Mouse (Mus musculus) layer of hippocampus, adult 9-10 months (tissue): ENCODE measurements around the gene Bcl2l15.
"Not testable (repeated sequence)": the region's sequence is repeated elsewhere in the genome, so short reads cannot be mapped to it uniquely, and the experiment has no call there.

Experiments
- DNase-seq: peaks from one replicate; pipeline ENCODE4 v3.0.0; 2022; ENCODE audit warnings: low spot score

The Bcl2l15 gene

DNA sequence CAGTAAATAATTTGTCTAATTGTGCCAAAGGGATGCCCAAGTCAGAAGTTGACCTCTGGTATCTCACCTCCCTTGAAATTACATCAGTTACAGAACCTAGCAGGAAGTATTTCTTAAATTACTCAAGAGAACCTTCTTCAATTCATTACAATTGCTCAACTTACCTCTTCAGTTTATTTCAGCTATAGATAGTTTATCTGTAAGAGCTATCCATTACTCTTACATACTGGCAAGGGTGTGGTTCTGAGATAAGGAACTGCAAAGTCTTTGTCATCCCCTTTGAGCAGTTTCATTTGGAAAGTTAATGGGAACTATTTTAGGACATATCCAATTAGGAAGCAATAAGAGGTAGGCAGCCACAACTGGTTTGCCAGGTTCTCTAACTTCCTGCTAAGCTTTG lies at the start of gene Bcl2l15:
TSS of gene Bcl2l15 (plus strand) at position 176 of the 400 bp plus-strand sequence.
- no peak for DNase-seq

DNA sequence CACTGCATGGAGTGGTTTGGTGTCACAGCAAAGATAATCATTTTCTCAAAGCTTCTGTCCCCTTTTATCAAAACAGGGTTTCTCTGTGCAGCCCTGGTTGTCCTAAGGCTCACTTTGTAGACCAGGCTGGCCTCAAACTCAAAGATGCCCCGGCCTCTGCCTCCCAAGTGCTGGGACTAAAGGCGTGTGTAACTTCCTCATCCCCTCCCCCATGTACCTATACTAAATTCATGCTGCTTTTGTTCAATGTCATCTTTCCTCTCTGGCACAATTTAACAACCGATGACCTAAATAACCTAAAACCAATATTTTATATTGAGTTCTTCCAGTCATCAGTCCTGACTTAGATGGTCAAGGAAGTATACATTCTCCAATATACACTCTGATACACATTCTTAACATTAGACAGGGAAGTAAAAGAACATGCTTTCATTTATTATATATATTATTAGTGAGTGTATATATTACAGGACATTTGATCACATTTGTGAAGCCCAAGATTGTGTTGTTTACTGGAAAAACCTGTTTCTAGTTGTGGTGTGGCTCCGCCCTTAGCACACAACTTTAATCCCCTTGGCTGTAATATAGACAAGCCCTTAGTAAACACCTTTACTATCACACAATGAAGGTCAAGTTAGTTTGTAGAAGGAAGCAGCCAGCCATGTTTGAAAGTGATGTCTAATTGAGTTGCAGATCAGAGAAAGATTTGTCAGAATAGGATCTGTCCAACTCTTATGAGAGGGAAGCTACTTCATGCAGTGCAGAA lies 49.4 kb upstream of the Bcl2l15 start:
- no peak for DNase-seq

DNA sequence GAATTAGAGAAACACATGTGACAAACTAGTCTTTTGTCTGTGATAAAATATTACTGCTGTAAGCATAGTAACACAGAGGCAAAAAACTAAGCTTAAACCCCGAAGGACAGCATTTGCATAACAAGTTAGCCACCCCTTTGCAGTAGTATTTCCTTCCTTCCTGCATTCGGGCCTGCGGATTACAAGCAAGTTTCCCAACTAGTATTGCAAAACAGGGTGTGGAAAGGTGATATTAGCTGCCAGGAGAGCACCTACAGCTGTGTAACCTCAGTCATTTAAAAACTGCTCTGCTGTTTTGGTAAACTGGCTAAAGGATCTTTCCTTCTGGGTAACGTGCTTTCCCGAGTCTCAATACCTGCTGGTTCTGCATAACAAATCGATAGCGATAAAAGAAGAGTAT lies 45.2 kb upstream of the Bcl2l15 start:
- no peak for DNase-seq

DNA sequence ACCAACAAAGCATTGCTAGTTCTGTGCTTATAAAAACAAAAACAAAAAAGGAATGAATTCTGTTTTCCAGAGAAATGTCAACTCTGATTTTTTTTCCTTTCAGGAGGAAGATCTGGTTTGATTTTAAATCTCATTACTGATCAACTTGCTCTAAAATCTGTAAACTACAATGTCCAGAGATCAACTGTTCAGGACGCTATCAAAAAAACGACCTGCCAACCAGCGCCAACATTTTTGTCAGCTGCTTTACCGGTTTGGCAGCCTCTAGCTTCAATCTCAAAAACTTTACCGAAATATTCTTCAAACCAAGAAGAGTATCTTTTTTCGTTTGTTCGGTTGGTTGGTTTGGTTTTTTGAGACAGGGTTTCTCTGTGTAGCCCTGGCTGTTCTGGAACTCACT lies 43.3 kb upstream of the Bcl2l15 start:
- no peak for DNase-seq

DNA sequence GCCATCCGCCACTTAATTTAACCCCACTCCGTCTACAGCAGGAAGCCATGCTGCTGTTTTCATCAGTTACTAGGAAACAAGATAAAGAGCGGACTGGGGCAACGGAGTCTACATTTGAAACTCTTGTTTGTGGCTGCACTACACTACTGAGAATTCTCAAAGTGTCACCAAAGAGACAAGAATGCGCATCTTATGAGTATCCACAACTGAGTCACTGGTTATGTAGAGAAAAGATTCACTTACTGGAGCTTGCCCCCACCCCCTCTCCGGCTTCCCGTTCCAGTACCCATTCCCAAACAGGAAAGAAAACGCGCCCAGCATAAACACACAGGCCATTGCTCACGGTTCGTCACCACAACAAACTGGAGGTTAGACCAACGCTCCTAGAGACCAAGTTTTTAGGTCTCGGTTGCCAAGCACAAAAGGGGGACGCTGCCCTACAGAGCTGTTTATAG lies 42.5 kb upstream of the Bcl2l15 start:
- no peak for DNase-seq

DNA sequence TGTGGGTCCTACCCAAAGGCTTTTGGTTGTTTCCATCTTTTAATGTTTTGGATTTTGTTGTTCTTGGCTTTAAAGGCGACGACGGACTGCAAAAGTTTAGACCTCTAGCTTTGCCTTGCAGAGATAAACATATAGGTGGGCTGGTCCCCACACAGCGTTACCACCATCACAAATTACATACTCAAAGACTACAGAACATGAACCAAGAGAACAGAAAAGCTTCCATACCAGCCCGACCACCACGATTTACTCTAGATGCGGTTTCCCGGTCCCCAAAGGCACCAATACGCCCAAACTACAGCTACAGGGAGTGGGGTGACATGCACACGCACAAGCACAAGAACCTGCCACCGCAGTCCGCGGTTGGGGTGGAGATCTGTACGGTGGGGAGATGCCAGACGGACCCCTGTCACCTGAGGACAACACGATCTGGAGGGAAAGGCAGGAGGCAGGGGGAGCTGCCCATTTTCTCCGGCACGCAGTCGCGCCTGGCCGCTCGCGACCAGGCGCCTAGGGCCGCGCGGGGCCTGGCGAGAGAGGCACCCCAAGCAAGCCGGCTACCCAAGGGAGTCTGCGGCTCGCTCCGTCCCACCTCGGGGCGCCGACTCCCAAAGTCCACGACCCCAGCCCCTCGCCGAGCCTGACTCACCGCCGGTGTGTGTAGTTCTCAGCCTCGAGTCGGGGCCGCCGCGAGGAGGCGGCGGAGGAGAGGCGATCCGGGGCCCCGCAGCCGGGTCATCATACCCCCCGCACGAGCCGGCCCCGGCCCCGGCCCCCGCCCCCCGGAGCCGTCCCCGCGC lies 41.9 kb upstream of the Bcl2l15 start:
- no peak for DNase-seq

DNA sequence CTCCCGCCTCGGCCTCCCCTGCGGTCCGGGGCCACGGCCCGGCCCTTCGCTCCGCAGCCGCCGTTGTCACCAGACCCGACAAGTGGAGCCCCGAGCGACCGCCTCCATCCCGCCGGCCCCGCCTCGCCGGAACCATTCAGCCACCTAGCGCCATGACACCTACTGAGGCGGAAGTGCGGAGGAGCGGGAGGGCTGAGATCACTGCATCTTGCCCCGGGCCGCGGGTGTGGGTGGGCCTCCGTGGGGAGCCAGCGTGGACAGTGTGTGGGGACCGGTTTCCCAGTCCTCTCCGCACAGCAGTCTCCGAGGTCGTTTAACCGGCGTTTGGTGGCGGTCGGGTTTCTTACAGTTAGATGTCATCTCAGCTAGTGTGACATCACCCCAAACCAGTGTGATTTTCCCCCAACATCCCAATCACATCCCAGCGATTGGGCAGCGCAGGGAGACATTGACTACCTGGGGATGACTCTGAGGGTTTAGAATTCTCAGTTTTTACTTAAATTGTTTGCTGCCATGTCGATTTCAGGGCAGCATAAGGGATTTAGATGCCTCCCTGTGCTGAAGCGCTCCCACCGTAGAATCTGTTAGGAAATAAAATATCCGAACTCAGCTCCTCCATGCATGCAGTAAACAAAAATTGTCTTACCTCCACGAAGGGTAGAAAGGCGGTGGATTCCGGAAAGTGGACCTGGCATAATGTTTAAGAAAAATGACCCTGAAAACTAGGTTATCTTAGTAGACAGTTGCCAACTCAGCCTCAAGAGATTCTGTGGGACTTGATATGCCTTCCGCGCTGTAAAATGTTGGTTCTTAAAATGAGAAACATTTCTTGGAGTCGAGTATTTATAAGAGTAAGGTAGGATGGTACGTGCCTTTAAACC lies 40.9 kb upstream of the Bcl2l15 start, which contains the start of gene Hipk1:
TSS of gene Hipk1 (minus strand) at position 334 of the 881 bp plus-strand sequence.
- DNase-seq = peak; percentile 82

DNA sequence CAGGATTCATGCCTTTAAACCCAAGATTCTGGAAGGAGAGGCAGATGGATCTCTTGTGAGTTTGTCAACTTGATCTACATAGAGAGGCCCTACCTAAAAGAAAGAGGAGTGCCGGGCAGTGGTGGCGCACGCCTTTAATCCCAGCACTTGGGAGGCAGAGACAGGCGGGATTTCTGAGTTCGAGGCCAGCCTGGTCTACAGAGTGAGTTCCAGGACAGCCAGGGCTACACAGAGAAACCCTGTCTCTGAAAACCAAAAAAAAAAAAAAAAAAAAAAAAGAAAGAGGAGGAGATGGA lies 40.3 kb upstream of the Bcl2l15 start:
- DNase-seq = not testable (repeated sequence)

DNA sequence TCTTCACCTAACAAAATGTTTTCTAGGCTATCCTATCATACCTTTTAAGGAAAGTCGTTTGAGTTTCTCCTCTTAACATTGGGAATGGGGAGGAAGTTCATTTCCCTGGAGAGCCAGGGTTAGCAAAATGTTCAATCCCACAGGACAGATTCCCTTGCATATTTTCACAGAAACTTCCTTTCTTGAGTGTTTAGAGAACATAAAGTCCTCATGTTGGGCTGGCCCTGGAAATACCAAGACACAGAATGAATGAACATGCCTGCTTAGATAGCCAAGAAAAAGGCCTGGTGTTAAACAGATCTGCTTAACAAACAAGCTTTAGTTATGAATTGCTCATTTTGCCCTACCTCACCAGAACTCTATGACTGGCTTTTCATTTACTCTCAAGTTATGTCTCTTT lies 39.8 kb upstream of the Bcl2l15 start:
- DNase-seq = no peak

DNA sequence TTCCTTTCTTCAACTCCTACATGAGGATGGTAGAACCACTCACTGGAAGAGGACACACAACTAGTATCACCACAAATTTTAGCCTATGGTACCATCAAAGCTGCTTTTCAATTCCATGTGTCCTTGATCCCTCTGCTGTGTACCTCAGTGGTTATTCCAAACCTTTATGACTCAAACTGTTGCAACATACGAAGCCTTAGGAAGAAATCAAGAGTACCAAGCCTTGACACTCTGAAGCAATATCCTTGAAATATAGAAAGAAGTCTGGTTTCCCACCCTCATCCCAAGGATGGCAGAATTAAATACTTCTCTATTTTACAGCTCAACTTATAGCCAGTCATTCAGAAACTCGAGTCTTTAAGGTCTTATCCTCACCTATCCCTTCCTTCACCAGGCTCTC lies 36.0 kb upstream of the Bcl2l15 start:
- DNase-seq = no peak

DNA sequence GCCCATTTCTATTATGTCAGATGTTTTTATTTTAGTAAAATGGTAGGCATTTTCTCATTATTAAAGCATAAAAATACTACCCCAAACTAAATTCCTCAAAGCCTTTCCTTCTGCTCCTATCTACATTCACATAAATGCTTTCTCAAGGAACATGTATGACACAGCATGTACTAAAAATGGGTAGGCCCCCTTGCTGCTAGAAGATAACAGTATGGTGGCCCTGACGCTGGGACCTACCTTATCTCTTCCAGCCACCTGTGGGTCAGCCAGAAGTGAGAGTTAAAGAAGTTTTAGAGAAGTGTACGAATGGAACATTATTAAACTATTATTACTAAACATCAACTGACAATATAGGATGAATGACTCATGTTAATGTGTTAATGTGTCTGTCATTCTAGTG lies 32.9 kb upstream of the Bcl2l15 start:
- no peak for DNase-seq

DNA sequence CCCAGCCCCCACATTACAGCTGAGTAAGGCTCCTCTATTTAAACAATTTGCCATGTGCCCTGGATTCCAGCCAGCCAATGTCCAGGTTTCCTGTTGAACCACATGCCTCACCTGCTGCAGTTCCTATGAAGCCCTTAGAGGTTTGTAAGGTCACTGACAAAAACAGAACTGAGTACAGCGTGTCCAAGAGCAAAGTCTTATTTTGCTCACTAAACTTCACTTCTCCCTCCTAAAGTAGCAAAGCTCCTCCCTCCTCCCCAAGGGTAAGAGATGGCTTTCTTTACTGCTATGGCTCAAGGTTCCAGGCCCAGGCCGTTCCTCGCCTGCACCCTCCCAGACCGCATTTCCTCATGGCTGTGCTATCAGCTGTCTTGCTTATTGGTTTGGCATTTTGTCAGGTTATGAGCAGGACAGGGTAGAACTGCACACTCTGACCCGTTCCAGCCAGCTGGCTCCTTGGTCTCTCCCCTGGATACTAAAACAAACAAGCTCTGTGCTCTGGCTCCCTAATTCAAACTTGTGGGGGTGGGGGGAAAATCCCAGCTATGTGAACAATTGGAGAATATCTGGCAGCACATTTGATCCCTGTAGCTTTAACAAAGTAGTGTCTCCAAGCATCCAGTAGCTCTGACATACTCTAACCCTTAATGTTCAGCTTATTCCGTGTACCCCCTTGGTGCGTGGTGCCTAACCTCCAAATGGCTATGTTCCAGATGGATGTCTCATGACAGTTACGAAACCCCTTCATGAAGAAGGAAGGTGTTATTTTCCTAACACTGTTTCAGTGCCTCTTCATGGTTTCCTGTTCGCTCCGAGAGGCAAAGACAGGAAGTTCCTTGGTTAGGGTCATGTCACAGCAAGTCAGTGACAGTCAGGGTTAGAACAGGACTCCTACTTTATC lies 30.5 kb upstream of the Bcl2l15 start:
- peak; percentile 64 for DNase-seq

DNA sequence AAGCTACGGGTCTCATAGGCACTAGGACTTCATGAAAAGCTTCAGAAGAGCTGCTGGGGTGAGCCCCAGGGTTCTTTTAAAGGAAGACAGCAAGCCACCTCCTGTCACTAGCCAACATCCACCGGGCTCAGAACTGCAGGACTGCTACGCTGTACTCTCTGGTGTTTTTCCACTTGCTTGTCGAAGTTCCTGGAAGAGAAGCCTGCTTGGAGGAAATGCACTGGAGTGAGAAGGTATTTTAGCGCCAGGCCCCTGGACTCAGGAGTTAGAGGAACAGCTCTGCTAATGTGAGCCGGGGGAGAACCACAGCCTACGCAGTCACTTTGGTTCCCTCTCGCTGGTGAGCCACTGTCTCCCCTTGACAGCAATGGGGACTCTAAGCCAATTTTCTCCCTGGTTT lies 29.5 kb upstream of the Bcl2l15 start:
- DNase-seq = no peak

DNA sequence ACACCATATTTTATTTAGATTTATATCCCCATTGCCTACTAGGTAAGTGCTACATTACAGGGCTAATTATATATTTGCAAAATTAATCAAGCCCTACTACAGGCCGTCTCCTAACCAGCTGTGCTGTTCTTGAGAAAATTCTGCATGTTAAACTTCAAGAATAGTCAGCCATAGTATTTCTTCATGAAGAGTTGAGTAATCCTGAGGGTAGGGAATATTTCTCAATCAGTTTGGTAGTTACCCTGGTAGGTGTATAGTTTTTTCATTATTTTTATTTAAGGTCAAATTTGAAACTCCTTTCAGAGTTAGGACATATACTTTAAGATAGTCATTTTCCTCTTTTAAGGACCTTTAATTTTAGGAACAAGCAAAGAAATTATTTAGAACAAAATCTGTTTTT lies 26.7 kb upstream of the Bcl2l15 start:
- DNase-seq = no peak

DNA sequence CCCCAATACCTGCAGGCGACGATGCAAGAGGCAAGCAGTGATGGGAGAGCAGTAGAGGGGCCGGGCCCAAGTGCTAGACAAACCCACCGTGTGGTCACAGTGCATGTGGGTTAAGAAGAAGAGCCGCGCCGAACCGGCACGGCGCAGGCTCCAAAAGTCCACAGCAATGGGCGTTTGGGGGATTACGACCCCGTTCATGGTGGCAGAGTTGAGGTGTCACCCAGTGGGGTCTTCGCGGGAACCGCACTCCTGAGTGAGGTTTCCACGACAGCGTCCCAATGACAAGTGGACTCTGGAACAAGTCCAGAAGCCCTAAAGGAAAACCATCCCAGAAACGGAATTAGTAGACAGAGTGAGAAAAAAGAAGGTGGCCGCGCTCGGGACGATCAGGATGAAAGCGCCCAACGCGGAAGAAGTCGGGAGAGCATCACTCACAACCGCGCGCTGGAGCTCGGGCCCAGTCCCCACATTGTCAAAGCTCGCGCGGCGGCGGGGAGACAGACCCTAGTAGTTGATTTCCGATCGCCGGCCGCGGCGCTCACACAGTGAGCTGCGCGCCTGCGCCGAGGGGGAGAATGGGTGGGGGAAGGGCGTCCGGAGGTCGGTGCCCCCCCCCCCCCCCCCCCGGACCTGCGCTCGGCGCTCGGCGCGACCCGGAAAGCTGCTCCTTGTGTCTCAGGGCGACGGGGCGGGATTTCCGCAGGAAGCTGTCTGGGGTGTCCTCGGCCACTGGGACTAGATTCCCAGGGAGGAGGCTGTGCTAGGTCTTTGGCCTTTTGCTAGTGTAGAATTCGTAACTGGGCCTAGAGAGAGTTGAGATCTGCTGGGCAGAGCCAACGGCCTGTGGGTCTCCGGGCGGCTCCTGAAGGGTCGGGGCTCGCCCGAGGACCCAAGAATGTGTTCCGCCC lies 23.3 kb upstream of the Bcl2l15 start, which contains the start of the genes Dclre1b, Ap4b1 and Gm43064:
TSS of gene Dclre1b (minus strand) at position 554 of the 908 bp plus-strand sequence.
TSS of gene Ap4b1 (plus strand) at position 630 of the 908 bp plus-strand sequence.
TSS of gene Gm43064 (plus strand) at position 683 of the 908 bp plus-strand sequence.
- DNase-seq = peak; percentile 73

DNA sequence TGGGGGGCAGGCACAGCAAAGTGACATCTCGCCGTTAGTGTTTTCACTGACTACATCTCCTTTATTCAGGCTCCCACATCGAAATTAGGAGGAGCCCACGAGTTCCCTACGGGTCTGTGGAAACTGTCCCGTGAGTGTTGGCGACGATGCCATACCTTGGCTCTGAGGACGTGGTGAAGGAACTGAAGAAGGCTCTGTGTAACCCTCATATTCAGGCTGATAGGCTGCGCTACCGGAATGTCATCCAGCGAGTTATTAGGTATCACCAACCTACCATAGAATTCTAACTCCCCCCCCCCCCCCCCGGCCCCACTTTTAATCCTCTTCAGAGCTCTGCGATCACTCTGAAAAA lies 22.6 kb upstream of the Bcl2l15 start:
- DNase-seq = no peak

DNA sequence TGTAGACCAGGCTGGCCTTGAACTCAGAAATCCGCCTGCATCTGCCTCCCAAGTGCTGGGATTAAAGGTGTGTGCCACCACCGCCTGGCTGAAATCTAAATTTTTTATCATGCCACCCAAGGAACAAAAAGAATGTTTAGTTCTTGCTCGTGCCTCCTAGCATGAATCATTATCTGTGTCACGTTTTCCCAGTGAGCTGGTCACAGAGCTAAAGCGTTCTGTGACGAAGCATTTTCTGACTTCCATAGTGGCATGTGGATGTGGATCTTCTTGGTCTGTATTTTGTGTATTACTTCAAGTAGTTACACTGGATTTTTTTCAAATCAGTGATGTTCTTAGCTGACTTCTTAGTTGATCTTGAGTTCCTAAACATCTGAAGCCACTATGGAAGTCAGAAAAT lies 21.4 kb upstream of the Bcl2l15 start:
- DNase-seq = no peak

DNA sequence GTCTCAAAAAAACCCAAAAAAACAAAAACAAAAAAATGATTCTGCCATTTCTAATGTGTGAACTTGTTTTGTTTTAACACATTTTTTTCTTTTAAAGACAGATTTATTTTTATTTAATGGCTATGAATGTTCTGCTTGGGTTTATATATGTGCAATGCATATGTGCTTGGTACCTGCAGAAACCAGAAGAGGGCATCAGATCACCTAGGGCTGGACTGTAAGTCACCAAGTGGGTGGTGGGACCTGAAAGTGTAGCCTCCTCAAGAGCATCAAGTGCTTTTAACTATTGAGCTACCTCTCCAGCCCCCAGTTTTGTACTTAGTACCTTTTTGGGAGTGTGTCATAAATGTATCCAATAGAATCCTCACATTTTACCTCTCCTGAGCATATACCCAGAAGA lies 4.9 kb upstream of the Bcl2l15 start:
- DNase-seq = no peak

DNA sequence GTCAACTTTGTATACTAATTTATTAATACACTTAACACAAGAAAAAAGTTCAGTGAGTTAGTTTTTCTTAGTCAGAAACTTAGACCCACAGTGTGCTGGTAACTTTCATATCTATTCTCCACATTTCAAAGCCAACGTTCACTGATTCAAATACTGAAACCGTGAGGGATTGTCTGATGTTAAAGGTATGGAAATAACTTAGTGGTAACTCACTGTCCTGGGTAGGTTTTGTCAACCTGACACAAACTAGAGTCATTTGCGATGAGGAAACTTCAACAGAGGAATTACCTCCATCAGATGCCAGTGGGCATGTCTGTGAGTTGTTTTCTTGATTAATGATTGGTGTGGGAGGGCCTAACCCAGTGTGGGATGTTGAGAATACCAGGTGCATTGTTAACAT lies 3.4 kb upstream of the Bcl2l15 start:
- no peak for DNase-seq

DNA sequence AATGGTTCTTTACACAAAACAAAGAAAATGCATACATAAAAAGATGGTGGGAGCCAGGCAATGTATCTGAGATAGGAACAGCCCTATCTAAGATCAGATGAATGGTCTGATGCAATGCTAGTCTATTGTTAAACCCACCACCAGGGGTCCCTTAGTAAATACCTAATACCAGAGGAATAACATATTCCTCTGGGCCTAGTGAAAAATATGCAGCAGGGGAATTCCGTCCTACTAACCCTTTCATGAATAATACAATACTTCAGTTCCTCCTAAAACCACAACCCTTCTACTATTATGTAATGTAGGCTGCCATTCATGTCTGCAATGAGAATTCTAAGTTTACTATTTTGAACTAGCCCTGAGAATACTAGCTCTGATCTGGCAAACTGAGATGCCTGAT lies 1.7 kb upstream of the Bcl2l15 start:
- DNase-seq = not testable (repeated sequence)
